Mouse (Mus musculus): ENCODE measurements at regions not wholly inside any gene's neighbourhood (a gene's known extent, or its start where the extent isn't known, plus 50 kb on each side); places are given as distances from the start of the nearest gene placed in this dataset.

- in situ Hi-C loops (cut with MboI; ENCODE audit: low pct_unique_long_range_greater_than_20kb in 1 of 2, low sequenced_read_pairs in 2 of 2, unreplicated experiment in 1 of 2), result no loop called here
Observed at GRCm38 (mm10) chr2:51073040-51073594, 75.8 kb downstream of the Rnd3 start.

DNA sequence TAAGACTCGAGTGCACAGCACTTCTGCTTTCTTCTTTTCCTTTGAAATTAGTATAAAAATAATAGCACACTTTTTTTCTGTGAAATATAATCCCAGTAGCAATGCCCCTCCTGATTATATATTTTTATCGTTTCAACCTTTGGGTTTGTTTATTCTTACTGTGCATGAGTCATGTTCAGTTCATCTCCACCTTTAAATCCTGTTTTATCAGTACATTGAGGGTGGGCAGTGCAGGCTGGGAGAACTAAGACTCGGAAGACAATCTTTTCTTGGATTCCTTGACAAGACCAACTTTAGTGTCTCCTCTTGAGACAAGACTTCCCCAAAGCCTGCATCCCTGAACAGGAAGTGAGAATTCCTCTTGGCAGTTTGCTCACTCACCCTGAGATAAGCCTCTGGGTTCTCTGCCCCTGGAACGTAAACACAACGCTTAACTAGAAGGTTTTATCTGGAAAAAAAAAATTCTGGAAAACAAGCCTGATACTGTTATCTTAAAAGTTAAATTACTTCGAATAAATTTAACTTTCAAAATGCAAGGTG, 76.5 kb downstream of the Rnd3 start:
- in situ Hi-C loops (cut with MboI; ENCODE audit: low pct_unique_long_range_greater_than_20kb in 1 of 2, low sequenced_read_pairs in 2 of 2, unreplicated experiment in 1 of 2), result no loop called here

DNA sequence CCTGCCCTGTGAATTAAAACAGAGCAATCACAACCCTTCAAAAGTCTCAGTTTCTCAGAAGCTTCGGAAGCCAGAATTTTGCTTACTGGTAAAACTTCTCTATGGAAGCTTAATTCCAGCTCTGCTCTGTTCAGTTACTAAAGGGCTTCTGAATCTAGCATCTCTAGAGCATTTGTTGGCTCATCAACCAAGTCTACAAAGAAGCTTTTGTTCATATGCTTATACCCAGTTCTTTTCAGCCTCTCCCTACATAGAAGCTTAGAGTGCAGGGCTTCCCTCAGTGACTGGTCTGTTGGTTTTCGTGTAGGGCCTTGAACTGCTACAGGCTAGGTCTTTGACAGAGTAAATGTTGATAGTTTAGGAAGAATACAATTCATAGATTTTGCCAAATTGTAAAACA, 78.0 kb downstream of the Rnd3 start:
- in situ Hi-C loops (cut with MboI; ENCODE audit: low pct_unique_long_range_greater_than_20kb in 1 of 2, low sequenced_read_pairs in 2 of 2, unreplicated experiment in 1 of 2), result no loop called here

GRCm38 (mm10) chr2:51066423-51066831, 82.5 kb downstream of the Rnd3 start:
- in situ Hi-C loops (cut with MboI; ENCODE audit: low pct_unique_long_range_greater_than_20kb in 1 of 2, low sequenced_read_pairs in 2 of 2, unreplicated experiment in 1 of 2), result no loop called here

DNA sequence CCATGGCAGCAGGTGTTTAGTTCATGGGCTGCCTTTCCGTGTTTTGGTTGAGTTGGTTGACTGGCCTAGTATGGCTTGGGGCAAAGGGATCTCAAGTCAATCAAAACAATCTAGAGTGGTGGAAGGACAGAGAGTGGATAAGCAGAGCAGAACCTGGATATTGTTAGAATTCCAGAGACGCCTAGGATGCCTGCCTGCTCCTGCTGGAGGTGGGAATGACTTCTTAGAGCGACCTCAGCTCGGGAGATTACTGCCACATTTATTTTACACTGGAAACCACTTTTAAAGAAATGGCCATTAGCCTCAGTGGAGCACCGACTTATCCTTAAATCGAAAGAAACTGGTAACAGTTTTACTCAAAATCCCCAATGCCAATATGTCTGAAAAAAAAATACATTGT, 83.1 kb downstream of the Rnd3 start:
- in situ Hi-C loops (cut with MboI; ENCODE audit: low pct_unique_long_range_greater_than_20kb in 1 of 2, low sequenced_read_pairs in 2 of 2, unreplicated experiment in 1 of 2), result no loop called here

DNA sequence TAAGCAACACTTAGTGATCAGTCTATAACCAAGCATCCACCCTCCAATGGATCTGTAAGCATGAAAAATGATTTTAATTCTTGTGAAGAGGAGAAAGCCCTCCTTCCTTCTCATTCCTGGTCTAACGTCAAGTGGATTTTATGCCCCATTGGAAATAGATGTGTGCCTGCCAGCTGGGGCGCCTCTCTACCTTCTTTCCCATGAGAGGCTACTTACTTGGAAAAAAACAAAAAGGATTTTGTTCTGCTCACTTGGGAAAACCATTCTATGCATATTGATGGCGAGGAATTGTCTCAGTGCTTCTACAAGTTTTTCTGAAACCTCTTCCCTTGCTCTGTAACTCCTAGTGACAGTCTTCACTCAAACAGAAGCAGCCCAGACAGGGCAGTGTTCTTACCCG, 84.1 kb downstream of the Rnd3 start:
- in situ Hi-C loops (cut with MboI; ENCODE audit: low pct_unique_long_range_greater_than_20kb in 1 of 2, low sequenced_read_pairs in 2 of 2, unreplicated experiment in 1 of 2), result no loop called here

GRCm38 (mm10) chr2:51062049-51062448, 86.9 kb downstream of the Rnd3 start:
- in situ Hi-C loops (cut with MboI; ENCODE audit: low pct_unique_long_range_greater_than_20kb in 1 of 2, low sequenced_read_pairs in 2 of 2, unreplicated experiment in 1 of 2), result no loop called here

DNA sequence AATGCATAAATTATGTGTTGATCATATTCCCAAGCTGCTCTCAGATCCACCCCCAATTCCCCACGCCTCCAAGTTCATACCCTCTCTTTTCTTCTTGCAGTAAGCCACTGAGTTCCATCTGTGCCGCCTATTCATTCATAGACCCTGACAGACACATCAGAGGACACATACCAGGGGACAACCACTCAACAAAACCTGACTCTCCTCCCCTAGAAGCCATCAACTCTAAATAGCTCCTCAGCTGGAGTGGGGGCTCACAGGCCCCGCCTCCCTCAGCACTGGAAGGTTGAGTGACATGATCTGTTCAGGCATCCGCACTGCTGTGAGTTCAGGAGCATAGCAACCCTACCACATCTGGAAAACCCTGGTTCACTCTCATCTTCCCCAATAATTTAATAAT, 90.8 kb downstream of the Rnd3 start:
- in situ Hi-C loops (cut with MboI; ENCODE audit: low pct_unique_long_range_greater_than_20kb in 1 of 2, low sequenced_read_pairs in 2 of 2, unreplicated experiment in 1 of 2), result no loop called here

- in situ Hi-C loops (cut with MboI; ENCODE audit: low pct_unique_long_range_greater_than_20kb in 1 of 2, low sequenced_read_pairs in 2 of 2, unreplicated experiment in 1 of 2), result no loop called here
Observed at GRCm38 (mm10) chr2:51056141-51056731, 92.7 kb downstream of the Rnd3 start.

DNA sequence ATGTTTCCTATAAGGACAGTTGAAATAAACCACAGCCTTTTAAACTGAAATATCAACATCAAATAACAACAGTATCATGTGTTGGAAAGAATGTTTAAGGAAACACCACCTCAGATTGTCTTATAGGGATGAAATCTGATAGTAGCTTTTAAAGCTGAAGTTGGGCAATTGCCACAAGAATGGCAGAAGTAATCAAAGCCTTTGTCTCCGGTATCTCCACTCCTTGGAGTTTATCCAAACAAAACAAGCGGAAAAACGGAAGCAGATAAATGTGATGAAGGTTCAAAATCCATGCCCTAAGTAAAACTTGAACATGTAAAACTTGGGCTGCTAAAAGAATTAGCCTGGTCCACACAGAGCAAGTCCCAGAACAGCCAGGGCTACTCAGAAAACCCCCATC, 93.6 kb downstream of the Rnd3 start:
- in situ Hi-C loops (cut with MboI; ENCODE audit: low pct_unique_long_range_greater_than_20kb in 1 of 2, low sequenced_read_pairs in 2 of 2, unreplicated experiment in 1 of 2), result no loop called here

DNA sequence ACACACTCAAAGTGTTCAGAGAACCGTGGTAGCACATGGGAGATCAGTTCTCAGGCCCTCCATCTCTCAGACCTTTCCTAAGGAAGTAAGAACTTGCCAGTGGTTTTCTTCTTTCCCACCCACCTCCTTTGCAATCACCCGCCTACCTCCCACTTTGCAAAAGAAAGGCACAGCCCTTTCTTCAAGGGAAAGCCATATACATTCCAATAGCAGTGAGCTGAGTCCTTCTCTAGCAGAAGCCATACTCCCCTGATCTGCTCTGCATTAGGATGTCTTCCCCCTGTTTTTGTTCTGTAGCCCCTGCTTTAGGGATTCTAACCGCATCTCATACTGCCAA, 99.1 kb downstream of the Rnd3 start:
- in situ Hi-C loops (cut with MboI; ENCODE audit: low pct_unique_long_range_greater_than_20kb in 1 of 2, low sequenced_read_pairs in 2 of 2, unreplicated experiment in 1 of 2), result no loop called here

DNA sequence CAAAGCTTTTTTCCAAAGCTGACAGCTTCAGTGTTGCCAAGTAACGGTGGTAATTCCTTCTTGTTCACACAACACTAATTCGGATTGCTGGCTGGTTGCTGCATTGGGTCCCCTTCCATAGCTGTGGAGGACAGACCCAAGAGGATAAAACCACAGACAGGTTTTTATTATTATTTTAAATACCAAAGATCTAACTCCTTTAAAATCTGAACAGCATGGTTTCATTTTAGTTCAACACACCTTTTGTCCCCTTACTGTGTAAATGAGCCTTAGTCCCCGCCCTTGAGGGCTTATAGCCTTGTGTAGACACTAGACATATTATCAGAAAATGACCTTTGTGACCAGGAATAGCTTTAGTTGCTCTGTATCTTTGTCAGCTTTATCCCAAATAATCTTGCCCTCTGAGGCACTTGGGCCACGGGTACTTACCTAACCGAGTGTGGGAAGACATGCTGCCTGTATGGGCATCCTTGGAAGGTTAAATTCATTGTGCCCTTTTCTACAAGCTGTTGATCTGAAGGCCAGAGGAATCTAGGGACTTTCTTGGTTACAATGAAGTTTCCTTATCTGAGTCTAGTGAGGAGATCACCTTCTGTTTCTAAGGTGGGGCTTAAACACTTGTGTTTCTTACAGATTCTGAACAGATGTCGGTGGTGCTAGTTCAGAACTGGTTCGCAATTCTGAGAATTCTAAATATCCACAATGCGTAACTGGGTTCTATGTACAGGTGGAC, 99.6 kb downstream of the Rnd3 start:
- in situ Hi-C loops (cut with MboI; ENCODE audit: low pct_unique_long_range_greater_than_20kb in 1 of 2, low sequenced_read_pairs in 2 of 2, unreplicated experiment in 1 of 2), result no loop called here

GRCm38 (mm10) chr2:51047520-51047919, 101.4 kb downstream of the Rnd3 start:
- in situ Hi-C loops (cut with MboI; ENCODE audit: low pct_unique_long_range_greater_than_20kb in 1 of 2, low sequenced_read_pairs in 2 of 2, unreplicated experiment in 1 of 2), result no loop called here

DNA sequence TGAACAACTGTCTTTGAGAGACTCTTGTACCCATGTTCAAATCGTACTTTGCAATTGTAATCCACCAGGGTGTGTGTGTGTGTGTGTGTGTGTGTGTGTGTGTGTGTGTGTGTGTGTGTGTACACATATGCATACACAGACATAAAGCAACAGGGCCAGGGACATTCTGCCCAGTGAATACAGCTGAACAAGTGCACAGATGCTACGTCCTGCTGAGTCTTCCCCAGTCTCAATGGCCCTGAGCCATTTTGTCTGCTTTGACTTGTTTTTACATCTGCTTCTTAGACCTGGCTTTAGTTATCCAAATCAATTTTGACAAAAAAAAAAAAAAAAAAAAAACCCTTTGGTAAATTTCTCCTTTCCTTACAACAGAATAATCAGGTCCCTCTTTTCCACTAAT, 103.3 kb downstream of the Rnd3 start:
- in situ Hi-C loops (cut with MboI; ENCODE audit: low pct_unique_long_range_greater_than_20kb in 1 of 2, low sequenced_read_pairs in 2 of 2, unreplicated experiment in 1 of 2), result no loop called here

DNA sequence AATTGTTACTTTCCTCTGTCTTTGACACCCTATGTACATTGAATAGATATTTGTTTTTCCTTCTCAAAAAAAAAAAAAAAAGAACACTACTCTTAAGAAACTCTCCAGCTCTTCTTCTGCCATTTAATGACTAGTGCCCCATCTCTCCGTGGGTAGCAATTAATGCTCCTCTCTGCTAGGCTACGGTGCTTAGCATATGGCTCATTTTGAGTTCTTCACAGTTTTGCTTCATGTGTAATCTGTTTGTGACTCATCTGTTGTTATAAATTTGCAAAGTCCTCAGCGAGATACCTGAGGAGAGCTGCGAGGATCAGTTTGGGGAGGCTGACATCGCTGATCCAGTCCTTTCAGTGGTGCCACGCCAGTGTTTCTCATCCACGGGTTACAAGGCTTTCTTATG, 107.8 kb downstream of the Rnd3 start:
- in situ Hi-C loops (cut with MboI; ENCODE audit: low pct_unique_long_range_greater_than_20kb in 1 of 2, low sequenced_read_pairs in 2 of 2, unreplicated experiment in 1 of 2), result no loop called here

DNA sequence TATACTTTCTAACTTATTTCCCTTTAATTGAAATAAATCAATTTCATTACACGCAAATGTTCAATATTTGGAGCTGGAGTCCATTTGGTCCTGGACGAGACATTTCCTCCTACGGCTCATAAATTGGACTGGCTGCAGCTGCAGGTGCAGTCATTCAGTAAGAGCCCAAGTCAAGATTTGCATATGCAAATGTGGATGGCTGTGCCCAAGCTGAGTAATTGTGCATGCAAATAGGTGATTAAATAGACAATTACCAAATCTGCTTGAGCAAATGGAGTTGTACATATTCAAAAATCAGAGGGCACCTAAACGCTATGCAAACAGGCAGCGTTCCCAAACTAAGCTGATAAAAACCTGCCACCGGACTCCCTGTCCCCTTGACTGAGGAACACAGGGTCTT, 110.2 kb downstream of the Rnd3 start:
- in situ Hi-C loops (cut with MboI; ENCODE audit: low pct_unique_long_range_greater_than_20kb in 1 of 2, low sequenced_read_pairs in 2 of 2, unreplicated experiment in 1 of 2), result no loop called here

- in situ Hi-C loops (cut with MboI; ENCODE audit: low pct_unique_long_range_greater_than_20kb in 1 of 2, low sequenced_read_pairs in 2 of 2, unreplicated experiment in 1 of 2), result no loop called here
Observed at GRCm38 (mm10) chr2:51036995-51037394, 111.9 kb downstream of the Rnd3 start.

DNA sequence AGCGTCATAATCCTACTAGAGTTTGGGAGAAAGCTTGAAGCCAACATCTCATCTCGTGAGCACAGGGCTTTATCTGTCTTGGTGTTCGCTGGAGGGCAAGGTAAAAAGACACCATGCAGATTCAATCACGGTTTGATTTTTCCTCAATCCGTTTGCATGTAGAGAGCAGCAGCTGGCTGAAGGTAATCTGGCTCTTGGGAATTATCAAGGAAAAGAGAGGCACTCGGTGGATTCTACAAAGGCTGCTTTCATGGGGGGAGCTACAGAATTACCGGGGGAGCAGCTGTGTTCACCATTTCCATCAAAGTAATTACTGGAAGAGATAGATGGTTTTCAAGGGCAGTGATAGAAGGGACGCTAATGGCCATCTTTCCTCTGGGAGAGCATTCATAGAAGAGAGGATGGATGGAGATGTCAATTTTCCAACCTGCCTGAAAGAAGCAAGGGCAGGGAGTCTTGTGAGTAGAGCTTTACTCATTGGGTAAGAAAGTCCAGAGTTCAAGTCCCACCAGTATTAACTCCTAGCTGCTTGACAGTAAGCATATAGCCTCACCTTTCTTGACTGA, 112.6 kb downstream of the Rnd3 start:
- in situ Hi-C loops (cut with MboI; ENCODE audit: low pct_unique_long_range_greater_than_20kb in 1 of 2, low sequenced_read_pairs in 2 of 2, unreplicated experiment in 1 of 2), result no loop called here

GRCm38 (mm10) chr2:51033881-51034280, 115.0 kb downstream of the Rnd3 start:
- in situ Hi-C loops (cut with MboI; ENCODE audit: low pct_unique_long_range_greater_than_20kb in 1 of 2, low sequenced_read_pairs in 2 of 2, unreplicated experiment in 1 of 2), result no loop called here

DNA sequence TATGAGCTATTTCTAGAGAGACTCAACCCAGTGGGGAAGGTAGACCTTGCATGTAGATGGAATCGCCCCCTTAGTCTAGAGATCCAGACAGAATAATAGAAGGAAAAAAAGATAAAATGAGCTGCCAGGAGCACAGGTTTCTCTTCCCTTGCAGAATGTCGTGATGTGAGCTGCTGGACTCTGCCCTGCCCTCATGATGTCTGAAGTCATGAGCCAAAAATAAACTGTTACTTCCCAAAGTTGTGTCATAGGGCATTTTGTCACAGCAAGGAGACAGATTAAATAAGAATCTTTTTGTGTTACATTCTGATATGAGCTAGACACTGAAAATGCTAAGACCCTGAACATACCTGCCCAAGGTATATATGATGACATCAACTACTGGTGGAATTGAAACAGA, 126.4 kb downstream of the Rnd3 start:
- in situ Hi-C loops (cut with MboI; ENCODE audit: low pct_unique_long_range_greater_than_20kb in 1 of 2, low sequenced_read_pairs in 2 of 2, unreplicated experiment in 1 of 2), result no loop called here
